ENCODE assay signal across 17 mouse cellular contexts in genomic region chr19:16437906-16438305, GRCm38 (mm10). TPM values are rescaled to one million over a fixed set of nuclear protein-coding genes. Genes with fewer than 3 reads are reported as not detected.
DNase-seq lines count a peak whose midpoint lies in the region; ATAC-seq and TF ChIP-seq lines count a peak whose summit lies in the region.
"Had no signal": no experiment of that assay in that cellular context is flagged by ENCODE, and none has a peak within 500 bp of the region (broad histone marks: within the 10 kb centered on the region; RNA-seq: fewer than 3 reads in every experiment).

No protein-coding gene starts in this region.

- no peak overlapping the region for H3K27ac ChIP-seq in limb, embryonic 14.5 days (replicated peaks; ENCODE audit: low read depth, low read length)
- no peak overlapping the region for H3K27ac ChIP-seq in limb, embryonic 10.5 days
- peak overlapping the region; percentile 30 for H3K27ac ChIP-seq in intestine, embryonic 14.5 days (ENCODE audit: low read depth)
- peak overlapping the region; percentile 67 for H3K27ac ChIP-seq in kidney, postnatal 0 days
- H3K27ac ChIP-seq: liver, embryonic 14.5 days; midbrain, embryonic 12.5 days; neural tube, embryonic 12.5 days had no signal

- H3K27me3 ChIP-seq in limb, embryonic 14.5 days (ENCODE audit: control insufficient read depth, insufficient read depth, low read length), result peaks cover 30% of the 10 kb centered on the region
- H3K27me3 ChIP-seq in limb, embryonic 10.5 days (ENCODE audit: low read depth, poor library complexity, severe bottlenecking), result peaks cover 54% of the 10 kb centered on the region
- peaks cover 57% of the 10 kb centered on the region for H3K27me3 ChIP-seq in E14TG2a.4 (ENCODE audit: insufficient read depth, low read length)
- H3K27me3 ChIP-seq in intestine, embryonic 14.5 days (replicated peaks; ENCODE audit: control insufficient read depth, insufficient read depth, low read length), result no peaks in the 10 kb centered on the region
- H3K27me3 ChIP-seq in kidney, postnatal 0 days (ENCODE audit: insufficient read depth, low read length), result no peaks in the 10 kb centered on the region
- H3K27me3 ChIP-seq: CH12.LX, Patski had no signal

- no peaks in the 10 kb centered on the region for H3K9me3 ChIP-seq in limb, embryonic 14.5 days (ENCODE audit: control insufficient read depth, low read length)
- H3K9me3 ChIP-seq in limb, embryonic 10.5 days (replicated peaks), result no peaks in the 10 kb centered on the region
- no peaks in the 10 kb centered on the region for H3K9me3 ChIP-seq in E14TG2a.4 (ENCODE audit: low read length)
- no peaks in the 10 kb centered on the region for H3K9me3 ChIP-seq in intestine, embryonic 14.5 days (ENCODE audit: control insufficient read depth, low read length)
- no peaks in the 10 kb centered on the region for H3K9me3 ChIP-seq in kidney, postnatal 0 days (replicated peaks; ENCODE audit: low read length)
- H3K9me3 ChIP-seq: midbrain, embryonic 12.5 days; neural tube, embryonic 12.5 days had no signal

- 70% methylated on average over 5 of the region's 5 CpGs for WGBS in limb, embryonic 14.5 days
- 39% methylated on average over 5 of the region's 5 CpGs for WGBS in limb, embryonic 10.5 days
- 40% methylated on average over 5 of the region's 5 CpGs for WGBS in intestine, embryonic 14.5 days
- 50% methylated on average over 5 of the region's 5 CpGs for WGBS in kidney, postnatal 0 days

- no peak overlapping the region for H3K4me3 ChIP-seq in limb, embryonic 14.5 days (replicated peaks; ENCODE audit: low read length)
- no peak overlapping the region for H3K4me3 ChIP-seq in limb, embryonic 10.5 days
- H3K4me3 ChIP-seq in E14TG2a.4 (replicated peaks; ENCODE audit: low read length), result peak overlapping the region; percentile 80; the same call in 1 of the 2 replicates
- peak overlapping the region; percentile 55 for H3K4me3 ChIP-seq in intestine, embryonic 14.5 days (ENCODE audit: low read depth, low read length)
- H3K4me3 ChIP-seq in kidney, postnatal 0 days (replicated peaks; ENCODE audit: low read depth, low read length), result peak overlapping the region; percentile 44; the same call in 1 of the 2 replicates
- H3K4me3 ChIP-seq: midbrain, embryonic 12.5 days; neural tube, embryonic 12.5 days had no signal

- TF ChIP-seq CTCF in E14TG2a.4 (conservative IDR thresholded peaks at IDR 0.05; ENCODE audit: low read length), result no peak
- TF ChIP-seq CTCF in kidney, postnatal 0 days (IDR thresholded peaks at IDR 0.05; ENCODE audit: low read depth), result no peak

- 0 out of 2 replicates have a peak overlapping the region, but pooled peaks have one; percentile 59 for H3K4me2 ChIP-seq in limb, embryonic 14.5 days (replicated peaks; ENCODE audit: low read depth, low read length, severe bottlenecking)
- peak overlapping the region; percentile 66 for H3K4me2 ChIP-seq in intestine, embryonic 14.5 days (ENCODE audit: low read length)
- H3K4me2 ChIP-seq in kidney, postnatal 0 days (ENCODE audit: low read length), result peak overlapping the region; percentile 76; the same call in 1 of the 2 replicates
- H3K4me2 ChIP-seq: midbrain, embryonic 12.5 days had no signal

- no peaks in the 10 kb centered on the region for H3K36me3 ChIP-seq in limb, embryonic 14.5 days (ENCODE audit: control insufficient read depth, insufficient read depth, low read length)
- no peaks in the 10 kb centered on the region for H3K36me3 ChIP-seq in limb, embryonic 10.5 days
- H3K36me3 ChIP-seq in E14TG2a.4 (ENCODE audit: insufficient read depth, low read length), result no peaks in the 10 kb centered on the region
- no peaks in the 10 kb centered on the region for H3K36me3 ChIP-seq in intestine, embryonic 14.5 days (ENCODE audit: control insufficient read depth, insufficient read depth, low read length)
- H3K36me3 ChIP-seq in kidney, postnatal 0 days (ENCODE audit: insufficient read depth, low read length), result no peaks in the 10 kb centered on the region
- H3K36me3 ChIP-seq: midbrain, embryonic 12.5 days; neural tube, embryonic 12.5 days had no signal

- no peak for ATAC-seq in limb, embryonic 14.5 days (ENCODE audit: low FRiP score, low read depth)
- ATAC-seq in intestine, embryonic 14.5 days (replicated peaks; ENCODE audit: low FRiP score, low TSS enrichment, low read depth), result 0 out of 2 replicates have a peak, but pooled peaks have one; percentile 16
- peak; percentile 27; the same call in 1 of the 2 replicates for ATAC-seq in kidney, postnatal 0 days (replicated peaks; ENCODE audit: low FRiP score, low read depth)
- ATAC-seq in megakaryocyte, adult 5-6 weeks (ENCODE audit: poor library complexity, severe bottlenecking), result no peak
- ATAC-seq: Patski had no signal

- TF ChIP-seq POLR2A in limb, embryonic 14.5 days (IDR thresholded peaks at IDR 0.05; ENCODE audit: borderline replicate concordance, extremely low read depth, insufficient read depth, insufficient read length), result no peak

- H3K9ac ChIP-seq in limb, embryonic 14.5 days (ENCODE audit: low read depth, low read length, severe bottlenecking), result no peak overlapping the region
- H3K9ac ChIP-seq in intestine, embryonic 14.5 days (ENCODE audit: low read length), result peak overlapping the region; percentile 60; the same call in 1 of the 2 replicates
- no peak overlapping the region for H3K9ac ChIP-seq in kidney, postnatal 0 days (ENCODE audit: low read depth, low read length)
- H3K9ac ChIP-seq: liver, embryonic 14.5 days; midbrain, embryonic 12.5 days; neural tube, embryonic 12.5 days had no signal

- H3K4me1 ChIP-seq in limb, embryonic 14.5 days (ENCODE audit: control insufficient read depth, insufficient read depth, low read length), result peaks cover 11% of the 10 kb centered on the region
- H3K4me1 ChIP-seq in limb, embryonic 10.5 days, result peaks cover 47% of the 10 kb centered on the region
- H3K4me1 ChIP-seq in E14TG2a.4 (replicated peaks; ENCODE audit: low read depth, low read length), result peaks cover 62% of the 10 kb centered on the region
- peaks cover 30% of the 10 kb centered on the region for H3K4me1 ChIP-seq in intestine, embryonic 14.5 days (replicated peaks; ENCODE audit: control insufficient read depth, insufficient read depth, low read length)
- H3K4me1 ChIP-seq in kidney, postnatal 0 days (replicated peaks; ENCODE audit: insufficient read depth, low read length), result peaks cover 21% of the 10 kb centered on the region

- DNase-seq in limb, embryonic 14.5 days (ENCODE audit: low spot score), result no peak
- DNase-seq in limb, embryonic 10.5 days (ENCODE audit: low spot score), result no peak
- DNase-seq in intestine, embryonic 14.5 days (ENCODE audit: low spot score), result no peak
- no peak for DNase-seq in kidney, postnatal 0 days (ENCODE audit: low spot score)
- no peak for DNase-seq in urinary bladder, postnatal 25 days (ENCODE audit: low spot score)
- DNase-seq: adrenal gland, postnatal 14 days; heart, postnatal 14 days; retina, postnatal 1 day; spleen, adult 18-20 months; thymus, adult 2 months had no signal

RNA-seq across cellular contexts. Expression of gene Gna14, which starts 2.3 kb away (rescaled TPM):
- 3.9 and 4.0 TPM in 2 replicates for polyA plus RNA-seq in limb, embryonic 14.5 days (2012; rRNA removed)
- polyA plus RNA-seq in limb, embryonic 14.5 days (2014; fragmentation: Nextera tagmentation; extraction: Ambion mirVana), result 4.3 and 4.9 TPM in 2 replicates
- polyA plus RNA-seq in limb, embryonic 10.5 days (2016; fragmentation: Nextera tagmentation; extraction: Ambion mirVana), result 0.46 and 0.48 TPM in 2 replicates
- 23.8 and 24.8 TPM in 2 replicates for polyA plus RNA-seq in intestine, embryonic 14.5 days (2014; fragmentation: Nextera tagmentation; extraction: Ambion mirVana)
- 9.8 and 11.8 TPM in 2 replicates for polyA plus RNA-seq in kidney, postnatal 0 days (2015; fragmentation: Nextera tagmentation; extraction: Ambion mirVana)
- total RNA-seq in megakaryocyte, adult 5-6 weeks (2015), result 1.2 and 2.3 TPM in 2 replicates
- 0.45 and 1.4 TPM in 2 replicates for total RNA-seq in megakaryocyte, adult 5-6 weeks (2017)

Comparison
In these comparisons a context has a peak if more than half of its experiments do, and no peak if none do; other contexts are left out.
1. ATAC-seq: peak in intestine, embryonic 14.5 days (single experiment) and kidney, postnatal 0 days (single experiment); none in limb, embryonic 14.5 days (single experiment) and megakaryocyte, adult 5-6 weeks (single experiment).
2. H3K27ac ChIP-seq: peak in intestine, embryonic 14.5 days (single experiment) and kidney, postnatal 0 days (single experiment); none in limb, embryonic 14.5 days (single experiment) and limb, embryonic 10.5 days (single experiment).
3. H3K4me3 ChIP-seq: peak in E14TG2a.4 (single experiment), intestine, embryonic 14.5 days (single experiment) and kidney, postnatal 0 days (single experiment); none in limb, embryonic 14.5 days (single experiment) and limb, embryonic 10.5 days (single experiment).
4. Peak in every context shown above with its lines, with median percentiles within 50 percentile points of each other: H3K4me2 ChIP-seq.